Mouse (Mus musculus): ENCODE data around the gene Tspoap1. TPM values are rescaled to one million over a fixed set of nuclear protein-coding genes. Genes with fewer than 3 reads are reported as not detected.

Tspoap1 gene
- polyA plus RNA-seq, 1 experiment from 2014 or later = 19.9 TPM

DNA sequence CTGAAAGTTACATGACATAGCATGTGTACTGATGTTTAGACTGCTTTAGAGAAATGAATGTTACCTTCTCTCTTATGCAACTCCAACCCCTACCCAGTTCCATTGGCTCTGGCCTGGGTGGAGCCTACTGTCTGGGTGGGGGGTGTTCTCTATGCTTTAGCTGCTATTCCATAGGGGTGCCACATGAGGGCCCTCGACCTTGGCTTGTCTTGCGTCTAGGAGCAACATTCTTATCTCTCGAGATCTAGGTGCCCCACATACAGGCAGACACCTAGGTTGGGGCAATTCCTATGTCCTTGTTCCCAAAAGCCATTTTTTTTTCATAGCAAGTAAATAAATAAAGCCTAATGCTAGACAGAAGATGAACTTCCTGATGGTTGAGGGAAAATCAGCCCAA is 734 bp upstream of the Tspoap1 start:
- no peak overlapping the region for H3K4me2 ChIP-seq (ENCODE audit: low read depth, low read length, severe bottlenecking)
- no peak overlapping the region for H3K9ac ChIP-seq (ENCODE audit: low read length)
- WGBS = 5% methylated on average over 3 of the region's 3 CpGs
- DNase-seq (ENCODE audit: low spot score) = no peak
- H3K27me3 ChIP-seq (ENCODE audit: control insufficient read depth, insufficient read depth, low read length) = peaks cover 41% of the 10 kb centered on the region
- no peak for ATAC-seq (replicated peaks; ENCODE audit: low FRiP score)
- no peaks in the 10 kb centered on the region for H3K9me3 ChIP-seq (ENCODE audit: control insufficient read depth, low read length)
- H3K36me3 ChIP-seq (ENCODE audit: control insufficient read depth, insufficient read depth, low read length) = no peaks in the 10 kb centered on the region
- no peak overlapping the region for H3K27ac ChIP-seq (ENCODE audit: low read depth, low read length)
- H3K4me1 ChIP-seq (replicated peaks; ENCODE audit: control insufficient read depth, insufficient read depth, low read length) = peaks cover 18% of the 10 kb centered on the region
- H3K4me3 ChIP-seq (ENCODE audit: low read depth, low read length) = no peak overlapping the region

DNA sequence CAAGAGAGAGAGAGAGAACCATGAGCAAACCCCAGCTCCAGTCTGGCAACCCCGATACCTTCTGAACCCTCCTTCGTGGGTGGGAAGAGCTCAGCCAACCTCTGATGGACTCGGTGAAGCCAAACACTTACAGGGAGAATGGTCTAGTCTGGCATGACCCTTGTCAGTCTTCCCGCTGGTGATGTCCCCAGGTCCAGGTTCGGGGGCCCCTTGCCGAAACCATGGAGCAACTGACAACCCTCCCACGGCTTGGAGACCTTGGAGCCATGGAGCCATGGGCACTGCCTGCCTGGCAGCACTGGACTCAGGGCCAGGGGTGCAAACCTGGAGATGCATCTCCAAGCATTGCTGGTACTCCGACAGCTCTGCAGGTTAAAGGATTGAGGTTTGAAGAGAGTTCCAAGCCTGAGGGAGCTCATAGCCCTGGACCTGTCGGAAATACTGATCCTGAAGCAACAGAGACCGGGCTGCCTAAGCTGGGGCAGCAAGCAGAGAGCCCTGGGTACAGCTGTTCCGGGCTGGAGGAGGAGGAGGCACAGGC is 910 bp downstream of the Tspoap1 start:
- H3K4me1 ChIP-seq (replicated peaks; ENCODE audit: control insufficient read depth, insufficient read depth, low read length) = peaks cover 21% of the 10 kb centered on the region
- H3K27me3 ChIP-seq (ENCODE audit: control insufficient read depth, insufficient read depth, low read length) = peaks cover 47% of the 10 kb centered on the region
- ATAC-seq (replicated peaks; ENCODE audit: low FRiP score) (no peak), DNase-seq (ENCODE audit: low spot score) (no peak)
- H3K36me3 ChIP-seq (ENCODE audit: control insufficient read depth, insufficient read depth, low read length) = no peaks in the 10 kb centered on the region
- WGBS = 62% methylated on average over 11 of the region's 11 CpGs
- peak overlapping the region; percentile 60 for H3K4me2 ChIP-seq (ENCODE audit: low read depth, low read length, severe bottlenecking)
- no peak overlapping the region for H3K9ac ChIP-seq (ENCODE audit: low read length)
- peak overlapping the region; percentile 1 for H3K4me3 ChIP-seq (ENCODE audit: low read depth, low read length)
- H3K9me3 ChIP-seq (ENCODE audit: control insufficient read depth, low read length) = no peaks in the 10 kb centered on the region
- H3K27ac ChIP-seq (ENCODE audit: low read depth, low read length) = no peak overlapping the region

DNA sequence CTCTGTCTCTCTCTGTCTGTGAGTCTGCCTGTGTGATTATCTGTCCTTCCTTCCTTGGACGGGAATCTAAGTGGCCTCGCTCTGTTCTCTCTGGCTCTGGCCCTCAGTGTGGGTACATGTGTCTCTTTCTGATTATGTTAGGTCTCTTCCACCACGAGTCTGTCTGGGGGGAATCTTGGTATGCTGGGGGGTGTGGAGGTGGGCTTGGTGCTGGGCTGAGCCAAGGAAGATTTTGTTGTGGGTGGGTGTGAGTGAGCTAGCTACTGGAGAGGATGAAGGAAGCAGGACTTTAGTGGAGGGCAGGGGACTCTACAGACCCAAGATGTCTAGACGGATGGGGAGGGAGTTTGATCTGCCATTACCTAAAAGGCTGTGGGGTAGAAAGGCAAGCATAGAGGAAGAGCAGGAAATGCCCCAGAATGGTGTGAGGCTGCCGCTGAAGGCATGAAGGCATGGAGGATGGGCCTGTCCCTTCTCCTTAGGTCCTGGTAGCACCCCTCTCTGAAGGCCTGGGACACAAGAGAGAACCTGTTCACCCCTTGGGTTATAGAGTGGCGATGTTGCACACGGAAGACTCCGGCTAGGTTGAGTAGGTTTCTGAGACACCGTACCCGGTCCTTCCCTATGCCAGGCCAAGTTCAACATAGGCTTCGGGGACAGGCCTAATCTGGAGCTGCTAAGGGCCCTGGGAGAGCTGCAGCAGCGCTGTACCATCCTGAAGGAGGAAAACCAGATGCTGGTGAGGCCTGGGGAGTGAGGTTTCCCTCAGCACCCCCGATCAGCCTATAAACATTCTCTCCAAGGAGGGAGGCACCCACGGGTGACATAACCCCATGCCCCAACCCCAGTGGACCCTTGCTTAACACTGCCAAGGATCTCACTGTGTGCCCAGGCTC is 1.7 kb downstream of the Tspoap1 start:
- Histone ChIP-seq H3K27ac (ENCODE audit: low read depth, low read length) (no peak overlapping the region), H3K36me3 (ENCODE audit: control insufficient read depth, insufficient read depth, low read length) (no peaks in the 10 kb centered on the region), H3K27me3 (ENCODE audit: control insufficient read depth, insufficient read depth, low read length) (peaks cover 47% of the 10 kb centered on the region), H3K4me1 (replicated peaks; ENCODE audit: control insufficient read depth, insufficient read depth, low read length) (peaks cover 21% of the 10 kb centered on the region), H3K4me2 (ENCODE audit: low read depth, low read length, severe bottlenecking) (peak overlapping the region; percentile 60), H3K9me3 (ENCODE audit: control insufficient read depth, low read length) (no peaks in the 10 kb centered on the region), H3K4me3 (ENCODE audit: low read depth, low read length) (peak overlapping the region; percentile 1; the same call in 1 of the 2 replicates), H3K9ac (ENCODE audit: low read length) (no peak overlapping the region)
- WGBS = 72% methylated on average over 14 of the region's 14 CpGs
- no peak for DNase-seq (ENCODE audit: low spot score)
- ATAC-seq (replicated peaks; ENCODE audit: low FRiP score) = no peak

DNA sequence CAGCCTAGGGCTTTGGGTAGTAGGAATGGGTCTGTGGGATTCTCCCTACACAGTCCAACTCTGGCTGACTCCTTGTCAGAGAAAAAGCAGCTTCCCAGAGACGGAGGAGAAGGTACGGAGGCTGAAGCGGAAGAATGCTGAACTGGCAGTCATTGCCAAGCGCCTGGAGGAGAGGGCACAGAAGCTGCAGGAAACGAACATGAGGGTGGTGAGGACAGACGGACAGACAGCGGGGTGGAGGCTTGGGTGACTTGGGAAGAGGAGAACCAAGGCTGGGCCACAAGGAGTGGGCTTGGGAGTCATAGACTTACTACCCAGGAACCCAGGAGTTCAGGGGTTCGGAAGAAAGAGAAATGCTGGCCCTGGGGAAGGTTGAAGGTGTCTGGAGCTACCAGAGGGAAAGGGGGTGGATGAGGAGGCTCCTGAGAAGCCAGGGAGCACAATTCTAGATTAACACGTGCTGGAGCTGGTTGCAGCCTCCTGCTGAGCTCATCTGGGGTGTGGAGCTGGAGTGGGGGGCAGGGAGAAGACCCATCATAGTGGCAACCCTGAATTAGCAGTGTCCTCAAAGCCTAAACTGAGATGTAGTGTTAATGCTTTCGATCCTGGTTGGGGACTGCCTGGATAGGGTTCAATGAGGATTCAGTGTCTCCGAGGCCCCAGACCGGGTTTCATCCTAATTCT is 2.5 kb downstream of the Tspoap1 start:
- peaks cover 47% of the 10 kb centered on the region for H3K27me3 ChIP-seq (ENCODE audit: control insufficient read depth, insufficient read depth, low read length)
- 44% methylated on average over 12 of the region's 12 CpGs for WGBS
- H3K9me3 ChIP-seq (ENCODE audit: control insufficient read depth, low read length) = no peaks in the 10 kb centered on the region
- no peak for ATAC-seq (replicated peaks; ENCODE audit: low FRiP score)
- H3K4me1 ChIP-seq (replicated peaks; ENCODE audit: control insufficient read depth, insufficient read depth, low read length) = peaks cover 21% of the 10 kb centered on the region
- no peaks in the 10 kb centered on the region for H3K36me3 ChIP-seq (ENCODE audit: control insufficient read depth, insufficient read depth, low read length)
- no peak overlapping the region for H3K9ac ChIP-seq (ENCODE audit: low read length)
- no peak overlapping the region for H3K27ac ChIP-seq (ENCODE audit: low read depth, low read length)
- H3K4me3 ChIP-seq (ENCODE audit: low read depth, low read length) = peak overlapping the region; percentile 59
- peak overlapping the region; percentile 100 for H3K4me2 ChIP-seq (ENCODE audit: low read depth, low read length, severe bottlenecking)
- DNase-seq (ENCODE audit: low spot score) = no peak

DNA sequence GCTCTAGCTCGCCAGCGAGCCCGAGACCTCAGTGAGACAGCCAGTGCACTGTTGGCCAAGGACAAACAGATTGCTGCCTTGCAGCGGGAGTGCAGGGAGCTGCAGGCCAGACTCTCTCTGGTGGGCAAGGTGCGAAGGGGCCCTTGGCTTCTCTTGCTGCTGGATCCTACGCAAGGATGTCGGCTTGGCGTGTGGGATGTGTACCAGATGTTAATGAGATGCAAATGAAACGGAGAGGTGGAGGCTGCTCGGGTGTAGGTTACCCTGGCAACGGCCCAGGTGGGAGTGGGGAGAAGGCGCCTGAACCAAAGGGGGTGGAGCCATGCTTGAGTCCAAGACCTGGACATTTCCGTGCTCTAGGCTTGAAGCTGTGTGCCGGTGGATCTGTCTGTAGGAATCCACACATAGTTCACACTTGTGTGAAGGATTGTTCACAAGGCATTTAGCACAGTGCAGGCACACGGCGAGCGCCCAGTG is 3.2 kb downstream of the Tspoap1 start:
- peak overlapping the region; percentile 100 for H3K4me2 ChIP-seq (ENCODE audit: low read depth, low read length, severe bottlenecking)
- H3K9me3 ChIP-seq (ENCODE audit: control insufficient read depth, low read length) = no peaks in the 10 kb centered on the region
- peaks cover 21% of the 10 kb centered on the region for H3K4me1 ChIP-seq (replicated peaks; ENCODE audit: control insufficient read depth, insufficient read depth, low read length)
- ATAC-seq (replicated peaks; ENCODE audit: low FRiP score) (peak; percentile 67), DNase-seq (ENCODE audit: low spot score) (peak; percentile 81)
- H3K36me3 ChIP-seq (ENCODE audit: control insufficient read depth, insufficient read depth, low read length) = no peaks in the 10 kb centered on the region
- H3K27ac ChIP-seq (ENCODE audit: low read depth, low read length) = peak overlapping the region; percentile 41; the same call in 1 of the 2 replicates
- peaks cover 47% of the 10 kb centered on the region for H3K27me3 ChIP-seq (ENCODE audit: control insufficient read depth, insufficient read depth, low read length)
- WGBS = 1% methylated on average over 17 of the region's 17 CpGs
- H3K4me3 ChIP-seq (ENCODE audit: low read depth, low read length) = peak overlapping the region; percentile 59
- peak overlapping the region; percentile 73 for H3K9ac ChIP-seq (ENCODE audit: low read length)

DNA sequence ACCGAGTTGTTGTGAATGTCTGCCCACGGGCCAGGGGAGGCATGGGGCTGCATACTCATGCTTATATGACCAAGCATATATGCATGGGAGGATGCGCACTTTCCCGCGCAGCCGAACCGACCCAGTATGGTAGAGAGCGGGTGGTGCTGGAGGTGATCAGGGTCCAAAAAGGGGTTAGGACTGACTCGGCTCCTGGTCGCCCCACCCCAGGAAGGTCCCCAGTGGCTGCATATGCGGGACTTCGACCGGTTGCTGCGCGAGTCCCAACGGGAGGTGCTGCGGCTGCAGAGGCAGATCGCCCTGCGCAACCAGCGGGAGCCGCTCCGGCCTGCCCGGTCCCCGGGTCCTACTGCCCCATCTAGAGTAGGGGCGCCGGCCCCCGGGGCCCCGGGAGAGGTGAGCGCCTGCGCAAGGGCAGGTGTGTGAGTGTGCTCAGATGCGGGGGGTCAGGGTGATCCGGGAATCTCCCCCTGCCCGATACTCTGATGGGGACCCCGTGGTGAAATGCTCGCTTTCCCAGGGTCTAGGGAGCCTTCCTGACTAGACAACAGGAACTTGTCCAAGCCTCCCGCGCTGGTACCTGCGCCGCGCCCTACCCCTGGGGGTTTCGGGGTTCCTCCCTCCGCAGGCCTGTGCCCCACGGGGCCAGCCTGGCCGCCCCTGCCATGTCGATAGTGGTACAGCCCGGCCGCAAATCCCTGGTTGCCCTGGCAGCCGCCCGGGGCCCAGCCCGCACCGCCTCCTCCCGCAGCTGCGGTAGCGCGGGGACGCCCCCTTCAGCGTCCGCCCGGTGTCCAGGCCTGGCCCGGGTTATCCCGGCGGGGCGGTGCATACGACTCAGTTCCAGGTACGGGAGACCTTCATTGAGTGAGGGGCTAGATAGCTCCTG is 3.9 kb downstream of the Tspoap1 start:
- Histone ChIP-seq H3K4me3 (ENCODE audit: low read depth, low read length) (peak overlapping the region; percentile 59), H3K27ac (ENCODE audit: low read depth, low read length) (peak overlapping the region; percentile 41), H3K4me2 (ENCODE audit: low read depth, low read length, severe bottlenecking) (peak overlapping the region; percentile 100), H3K36me3 (ENCODE audit: control insufficient read depth, insufficient read depth, low read length) (no peaks in the 10 kb centered on the region), H3K27me3 (ENCODE audit: control insufficient read depth, insufficient read depth, low read length) (peaks cover 47% of the 10 kb centered on the region), H3K9ac (ENCODE audit: low read length) (peak overlapping the region; percentile 73), H3K4me1 (replicated peaks; ENCODE audit: control insufficient read depth, insufficient read depth, low read length) (peaks cover 21% of the 10 kb centered on the region), H3K9me3 (ENCODE audit: control insufficient read depth, low read length) (no peaks in the 10 kb centered on the region)
- DNase-seq (ENCODE audit: low spot score) (peak; percentile 83), ATAC-seq (replicated peaks; ENCODE audit: low FRiP score) (peak; percentile 55)
- 1% methylated on average over 61 of the region's 65 CpGs for WGBS

DNA sequence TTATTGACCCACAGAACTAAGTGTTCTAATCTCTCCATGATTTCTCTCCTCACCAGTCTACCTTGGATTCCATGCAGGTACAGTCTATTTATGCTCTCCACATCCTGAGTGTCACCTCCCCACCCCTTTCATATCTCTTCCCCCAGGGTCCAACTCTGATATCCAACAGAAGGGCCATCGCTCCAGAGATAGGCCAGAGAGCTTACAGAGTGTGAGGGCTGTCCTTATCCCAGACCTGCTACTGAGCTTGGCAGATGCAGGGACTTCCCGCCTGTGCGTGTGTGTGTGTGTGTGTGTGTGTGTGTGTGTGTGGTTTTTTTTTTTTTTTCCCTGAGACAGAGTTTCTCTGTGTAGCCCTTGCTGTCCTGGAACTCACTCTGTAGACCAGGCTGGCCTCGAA is 8.4 kb downstream of the Tspoap1 start:
- H3K9ac ChIP-seq (ENCODE audit: low read length) = no peak overlapping the region
- H3K27ac ChIP-seq (ENCODE audit: low read depth, low read length) = no peak overlapping the region
- H3K4me1 ChIP-seq (replicated peaks; ENCODE audit: control insufficient read depth, insufficient read depth, low read length) = peaks cover 7% of the 10 kb centered on the region; the same call in 1 of the 2 replicates
- peaks cover 11% of the 10 kb centered on the region for H3K27me3 ChIP-seq (ENCODE audit: control insufficient read depth, insufficient read depth, low read length)
- no peak overlapping the region for H3K4me2 ChIP-seq (ENCODE audit: low read depth, low read length, severe bottlenecking)
- no peaks in the 10 kb centered on the region for H3K9me3 ChIP-seq (ENCODE audit: control insufficient read depth, low read length)
- DNase-seq (ENCODE audit: low spot score) (no peak), ATAC-seq (replicated peaks; ENCODE audit: low FRiP score) (no peak)
- 93% methylated on average over 4 of the region's 4 CpGs for whole genome bisulfite sequencing
- H3K36me3 ChIP-seq (ENCODE audit: control insufficient read depth, insufficient read depth, low read length) = no peaks in the 10 kb centered on the region
- H3K4me3 ChIP-seq (ENCODE audit: low read depth, low read length) = no peak overlapping the region

DNA sequence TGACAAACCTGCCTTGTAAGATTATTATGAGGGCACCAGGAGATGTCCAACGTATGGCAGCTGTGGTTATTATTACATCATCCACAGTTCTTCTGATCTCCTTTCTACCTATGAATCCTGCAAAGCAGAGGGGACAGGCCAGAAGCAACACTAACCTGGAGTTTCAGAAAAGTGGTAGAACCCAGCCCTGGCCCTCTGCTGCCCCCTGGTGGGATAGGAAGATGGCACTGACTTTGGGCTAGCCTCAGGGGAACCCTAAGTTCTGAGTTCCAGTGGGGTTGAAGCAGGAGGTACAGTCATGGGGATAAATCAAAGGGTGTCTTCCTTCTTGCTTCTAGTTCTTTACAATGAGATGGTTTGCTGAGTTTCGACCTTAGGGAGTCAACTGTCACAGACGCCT is 10.6 kb downstream of the Tspoap1 start:
- no peaks in the 10 kb centered on the region for H3K36me3 ChIP-seq (ENCODE audit: control insufficient read depth, insufficient read depth, low read length)
- no peak overlapping the region for H3K27ac ChIP-seq (ENCODE audit: low read depth, low read length)
- H3K4me3 ChIP-seq (ENCODE audit: low read depth, low read length) = no peak overlapping the region
- no peak overlapping the region for H3K4me2 ChIP-seq (ENCODE audit: low read depth, low read length, severe bottlenecking)
- peak; percentile 80 for DNase-seq (ENCODE audit: low spot score)
- H3K27me3 ChIP-seq (ENCODE audit: control insufficient read depth, insufficient read depth, low read length) = peaks cover 1% of the 10 kb centered on the region; the same call in 1 of the 2 replicates
- no peak for ATAC-seq (replicated peaks; ENCODE audit: low FRiP score)
- no peak overlapping the region for H3K9ac ChIP-seq (ENCODE audit: low read length)
- no peaks in the 10 kb centered on the region for H3K9me3 ChIP-seq (ENCODE audit: control insufficient read depth, low read length)
- H3K4me1 ChIP-seq (replicated peaks; ENCODE audit: control insufficient read depth, insufficient read depth, low read length) = no peaks in the 10 kb centered on the region
- 66% methylated on average over 3 of the region's 3 CpGs for WGBS
